Mouse (Mus musculus) lung, postnatal 0 days (tissue): ENCODE data around the gene Wipi2. TPM values are rescaled to one million over a fixed set of nuclear protein-coding genes. Genes with fewer than 3 reads are reported as not detected.

Source experiments
- ATAC-seq: fragments of 200-750 bp; cut with Nextera tagmentation; 2 replicates; pipeline ENCODE4 v1.8.0; 2017; ENCODE audit warnings: moderate library complexity
- DNase-seq: peaks from one replicate; pipeline ENCODE4 v3.0.0-alpha.2; 2016; ENCODE audit warnings: low spot score
- H3K27ac ChIP-seq: fragments of 300-500 bp; sonication (generic); 2 replicates; pipeline ENCODE4 v1.5.1; 2014; ENCODE audit warnings: antibody characterized with exemption, mild to moderate bottlenecking, low read length, mixed read lengths
- H3K27me3 ChIP-seq: fragments of 300-500 bp; sonication (generic); replicated peaks from 2 replicates; pipeline ENCODE4 v1.6.1; 2014; ENCODE audit warnings: low read length, mixed read lengths; ENCODE audit not compliant: insufficient read depth
- H3K36me3 ChIP-seq: fragments of 300-500 bp; sonication (generic); 2 replicates; pipeline ENCODE4 v1.6.1; 2014; ENCODE audit warnings: low read length, mixed read lengths; ENCODE audit not compliant: insufficient read depth
- H3K4me1 ChIP-seq: fragments of 300-500 bp; sonication (generic); 2 replicates; pipeline ENCODE4 v1.6.1; 2014; ENCODE audit warnings: antibody characterized with exemption, low read depth, low read length, mixed read lengths; ENCODE audit not compliant: insufficient read depth
- H3K4me2 ChIP-seq: fragments of 300-500 bp; sonication (generic); replicated peaks from 2 replicates; pipeline ENCODE4 v1.6.1; 2014; ENCODE audit warnings: low read depth, mild to moderate bottlenecking, low read length, moderate library complexity, mixed read lengths
- H3K4me3 ChIP-seq: fragments of 300-500 bp; sonication (generic); 2 replicates; pipeline ENCODE4 v1.5.1; 2014; ENCODE audit warnings: low read depth, low read length
- H3K9ac ChIP-seq: fragments of 300-500 bp; sonication (generic); replicated peaks from 2 replicates; pipeline ENCODE4 v1.6.1; 2014; ENCODE audit warnings: low read depth, mild to moderate bottlenecking
- H3K9me3 ChIP-seq: fragments of 300-500 bp; sonication (generic); 2 replicates; pipeline ENCODE4 v1.6.1; 2016; ENCODE audit warnings: low read length, mixed read lengths
- CTCF ChIP-seq: IDR thresholded peaks from 2 replicates; pipeline ENCODE4 v1.5.1; 2016; ENCODE audit warnings: antibody characterized with exemption, mild to moderate bottlenecking
- EP300 ChIP-seq: IDR thresholded peaks from 2 replicates; pipeline ENCODE4 v1.6.1; 2016; ENCODE audit warnings: antibody characterized with exemption, mild to moderate bottlenecking, control low read depth
- WGBS: fragments of 180-500 bp; shearing (Covaris S2); extraction: QIAGEN DNeasy Blood & Tissue Kit; methylation state at CpG from one replicate; pipeline ENCODE4 v1.1.7; 2014; 5-methylcytosine and 5-hydroxymethylcytosine counted together
- polyA plus RNA-seq: library from polyadenylated mRNA; unstranded; fragments of >200 nt; fragmentation: Nextera tagmentation; extraction: Ambion mirVana; gene quantifications from 2 replicates; pipeline ENCODE4 v1.2.1, GENCODE M21; 2015

The Wipi2 gene
- polyA plus RNA-seq, 1 experiment from 2014 or later = 26.6 TPM

- ATAC-seq (no peak), DNase-seq (no peak)
- Histone ChIP-seq H3K36me3 (no peaks in the 10 kb centered on the region), H3K27ac (no peak overlapping the region), H3K9me3 (no peaks in the 10 kb centered on the region), H3K4me2 (no peak overlapping the region), H3K9ac (no peak overlapping the region), H3K4me3 (no peak overlapping the region), H3K27me3 (no peaks in the 10 kb centered on the region), H3K4me1 (no peaks in the 10 kb centered on the region)
- 66% methylated on average over 6 of the region's 6 CpGs for WGBS
- no peak for TF ChIP-seq EP300
- no peak for TF ChIP-seq CTCF
These were observed 30.8 kb upstream of the Wipi2 start for GRCm38 (mm10) chr5:142596723-142597122.

DNA sequence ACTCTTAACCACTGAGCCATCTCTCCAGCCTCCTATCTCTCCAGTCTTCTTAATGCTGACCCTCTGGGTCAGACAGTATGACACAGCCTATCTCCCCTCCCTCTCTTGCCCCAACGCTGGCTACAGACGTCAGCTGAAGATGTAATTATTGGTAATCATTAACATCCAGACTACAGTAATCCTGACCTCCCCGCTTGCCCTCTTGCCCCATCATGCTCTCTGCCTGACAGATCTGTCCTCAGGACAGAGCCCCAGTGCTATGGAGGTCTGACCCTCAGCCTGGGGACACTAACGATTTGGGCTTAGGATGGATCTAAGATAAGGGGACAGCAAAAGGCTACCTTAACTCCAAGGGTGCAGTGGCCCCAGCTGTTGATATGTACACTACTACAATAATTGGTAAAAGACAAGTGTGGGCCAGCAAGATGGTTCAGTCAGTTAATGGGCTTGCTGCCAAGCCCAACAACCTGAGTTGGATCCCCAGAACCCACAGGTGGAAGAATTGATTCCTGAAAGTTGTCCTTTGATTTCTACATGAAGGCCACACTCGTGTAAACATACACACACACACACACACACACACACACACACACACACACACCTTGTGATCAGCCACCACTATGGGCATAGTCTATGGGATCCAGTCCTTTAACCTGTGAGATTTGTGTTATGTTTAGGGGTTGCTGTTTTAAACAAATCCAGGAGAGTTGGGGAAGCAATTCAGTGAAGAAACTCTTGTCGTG lies 29.7 kb upstream of the Wipi2 start:
- no peaks in the 10 kb centered on the region for H3K36me3 ChIP-seq
- H3K4me1 ChIP-seq = no peaks in the 10 kb centered on the region
- no peak overlapping the region for H3K4me2 ChIP-seq
- WGBS = 58% methylated on average over 6 of the region's 6 CpGs
- H3K27me3 ChIP-seq = no peaks in the 10 kb centered on the region
- no peak overlapping the region for H3K27ac ChIP-seq
- no peaks in the 10 kb centered on the region for H3K9me3 ChIP-seq
- H3K4me3 ChIP-seq = no peak overlapping the region
- no peak overlapping the region for H3K9ac ChIP-seq
- DNase-seq (no peak), ATAC-seq (no peak)
- TF ChIP-seq EP300 = no peak
- no peak for TF ChIP-seq CTCF

DNA sequence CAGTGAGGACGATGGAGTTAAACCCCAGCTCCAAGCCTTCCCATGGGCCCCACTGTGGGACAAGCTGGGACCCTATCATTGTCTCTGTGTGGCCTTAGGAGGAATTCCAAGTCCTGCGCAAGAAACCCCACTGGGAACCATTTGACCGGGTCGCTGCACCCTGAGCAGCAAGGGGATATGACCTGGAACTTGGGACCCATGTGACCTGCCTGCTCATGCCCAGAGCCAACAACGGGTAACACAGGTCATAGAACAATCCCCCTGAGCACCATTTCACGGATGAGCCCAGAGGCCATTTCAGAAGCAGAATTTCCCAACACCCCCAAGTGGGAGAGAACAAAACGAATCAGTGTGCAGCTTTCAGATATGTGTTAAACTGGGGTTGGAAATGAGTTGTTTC lies 23.1 kb upstream of the Wipi2 start:
- TF ChIP-seq EP300 = no peak
- no peak for TF ChIP-seq CTCF
- Histone ChIP-seq H3K4me1 (no peaks in the 10 kb centered on the region), H3K9ac (no peak overlapping the region), H3K27me3 (0 out of 2 replicates have a peak, but pooled peaks cover 4% of the 10 kb centered on the region), H3K4me2 (no peak overlapping the region), H3K36me3 (no peaks in the 10 kb centered on the region), H3K9me3 (no peaks in the 10 kb centered on the region), H3K27ac (no peak overlapping the region), H3K4me3 (no peak overlapping the region)
- ATAC-seq (no peak), DNase-seq (no peak)
- WGBS = 83% methylated on average over 7 of the region's 7 CpGs

DNA sequence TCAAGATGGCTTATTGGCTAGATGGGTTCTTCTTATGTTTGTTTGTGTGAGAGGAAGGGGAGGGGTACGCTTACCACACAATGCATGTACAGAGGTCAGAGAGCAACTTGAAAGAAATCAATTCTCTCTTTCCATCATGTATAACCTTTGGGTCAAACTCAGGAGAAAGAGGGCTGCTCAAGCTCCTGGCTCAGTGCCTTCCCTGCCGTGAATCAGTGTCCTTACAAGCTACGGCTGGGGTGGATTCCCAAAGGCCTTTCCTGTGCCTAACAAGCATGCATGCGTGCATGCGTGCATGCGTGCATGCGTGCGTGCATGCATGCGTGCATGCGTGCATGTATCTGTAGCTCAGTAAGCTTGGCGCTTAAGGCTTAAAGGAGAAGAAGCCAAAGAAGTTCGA lies 22.2 kb upstream of the Wipi2 start:
- DNase-seq = no peak
- Histone ChIP-seq H3K36me3 (no peaks in the 10 kb centered on the region), H3K4me2 (no peak overlapping the region), H3K9me3 (no peaks in the 10 kb centered on the region), H3K27ac (no peak overlapping the region), H3K27me3 (0 out of 2 replicates have a peak, but pooled peaks cover 4% of the 10 kb centered on the region), H3K4me3 (no peak overlapping the region), H3K4me1 (no peaks in the 10 kb centered on the region), H3K9ac (no peak overlapping the region)
- no peak for TF ChIP-seq EP300
- TF ChIP-seq CTCF = no peak
- WGBS = 87% methylated on average over 12 of the region's 12 CpGs
- ATAC-seq = no peak

- 3% methylated on average over 41 of the region's 42 CpGs for WGBS
- H3K4me2 ChIP-seq = peak within 1 kb of the TSS; percentile 40
- 0 out of 2 replicates have a peak within 1 kb of the TSS, but pooled peaks have one; percentile 12 for H3K4me3 ChIP-seq
- no peaks in the 10 kb centered on the region for H3K4me1 ChIP-seq
- H3K9me3 ChIP-seq = no peaks in the 10 kb centered on the region
- H3K27me3 ChIP-seq = 0 out of 2 replicates have a peak, but pooled peaks cover 4% of the 10 kb centered on the region
- TF ChIP-seq EP300 = no peak
- no peak for TF ChIP-seq CTCF
- H3K27ac ChIP-seq = no peak within 1 kb of the TSS
- 0 out of 2 replicates have a peak within 1 kb of the TSS, but pooled peaks have one; percentile 23 for H3K9ac ChIP-seq
- peak; percentile 8 for DNase-seq
- H3K36me3 ChIP-seq = no peaks in the 10 kb centered on the region
- 0 out of 2 replicates have a peak, but pooled peaks have one; percentile 16 for ATAC-seq
These were observed 19.1 kb upstream of the Wipi2 start, which contains the start of gene Mmd2 for GRCm38 (mm10) chr5:142608259-142608988. TSS of gene Mmd2 (minus strand) at chr5:142608800.

DNA sequence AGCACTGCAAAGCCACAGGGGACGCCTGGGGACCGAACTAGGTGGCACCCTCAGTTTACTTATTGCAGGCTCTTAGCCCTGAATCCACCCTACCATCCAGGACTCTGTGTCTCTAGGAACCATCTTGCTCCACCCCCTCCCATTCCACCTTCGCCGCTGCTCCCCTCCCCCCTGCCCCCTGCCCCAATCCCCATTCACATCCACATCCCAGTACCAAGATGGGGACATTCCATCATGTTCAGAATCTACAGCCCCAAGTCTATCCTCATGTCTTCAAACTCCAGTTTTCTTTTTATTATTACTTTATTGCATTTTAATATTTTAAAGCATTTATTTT lies 18.5 kb upstream of the Wipi2 start:
- Histone ChIP-seq H3K9ac (no peak overlapping the region), H3K36me3 (no peaks in the 10 kb centered on the region), H3K4me3 (0 out of 2 replicates have a peak overlapping the region, but pooled peaks have one; percentile 12), H3K9me3 (no peaks in the 10 kb centered on the region), H3K4me2 (peak overlapping the region; percentile 40), H3K27ac (no peak overlapping the region), H3K4me1 (no peaks in the 10 kb centered on the region), H3K27me3 (0 out of 2 replicates have a peak, but pooled peaks cover 4% of the 10 kb centered on the region)
- no peak for ATAC-seq
- DNase-seq = no peak
- TF ChIP-seq CTCF (no peak), EP300 (no peak)
- WGBS = 5% methylated on average over 4 of the region's 4 CpGs
